Comparison of ENCODE assay signal across 16 mouse cellular contexts in the genomic region with DNA sequence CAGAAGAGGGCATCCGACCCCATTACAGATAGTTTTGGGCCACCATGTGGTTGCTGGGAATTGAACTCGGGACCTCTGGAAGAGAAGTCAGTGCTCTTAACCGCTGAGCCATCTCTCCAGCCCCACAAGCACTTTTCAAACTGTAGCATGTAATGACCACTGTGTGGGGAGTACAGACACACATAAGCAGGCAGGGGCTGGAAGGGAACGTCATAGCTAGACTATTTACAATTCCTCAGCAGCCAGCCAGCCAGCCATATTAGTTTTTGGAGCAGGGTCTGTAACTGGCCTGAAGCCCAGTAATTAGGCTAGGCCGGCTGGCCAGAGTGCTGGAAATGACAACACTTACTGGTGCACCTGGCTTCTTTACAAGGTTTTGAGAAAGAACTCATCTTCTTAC. TPM values are rescaled to one million over a fixed set of nuclear protein-coding genes. Genes with fewer than 3 reads are reported as not detected.
"Had no signal": no experiment of that assay in that cellular context is flagged by ENCODE, and none has a peak within 500 bp of the region (broad histone marks: within the 10 kb centered on the region; RNA-seq: fewer than 3 reads in every experiment).

No protein-coding gene starts in this region.

- H3K27me3 ChIP-seq: limb, embryonic 13.5 days; liver, embryonic 12.5 days; midbrain, embryonic 12.5 days; neural tube, embryonic 13.5 days; stomach, embryonic 15.5 days had no signal

- H3K9me3 ChIP-seq: limb, embryonic 13.5 days; liver, embryonic 12.5 days; midbrain, embryonic 12.5 days; neural tube, embryonic 13.5 days; stomach, embryonic 15.5 days had no signal

- H3K4me1 ChIP-seq: limb, embryonic 13.5 days; midbrain, embryonic 12.5 days; neural tube, embryonic 13.5 days; stomach, embryonic 15.5 days had no signal

- H3K27ac ChIP-seq: layer of hippocampus, adult 2 months; limb, embryonic 13.5 days; liver, embryonic 12.5 days; macrophage; midbrain, embryonic 12.5 days; neural tube, embryonic 13.5 days; stomach, embryonic 15.5 days had no signal

- ATAC-seq: liver, embryonic 12.5 days; liver, postnatal 0 days; midbrain, embryonic 16.5 days had no signal

- H3K4me2 ChIP-seq: limb, embryonic 13.5 days; liver, embryonic 12.5 days; midbrain, embryonic 12.5 days; neural tube, embryonic 13.5 days; stomach, embryonic 15.5 days had no signal

- H3K4me3 ChIP-seq: layer of hippocampus, adult 2 months; limb, embryonic 13.5 days; liver, embryonic 12.5 days; midbrain, embryonic 12.5 days; neural tube, embryonic 13.5 days; stomach, embryonic 15.5 days had no signal

- H3K9ac ChIP-seq: limb, embryonic 13.5 days; liver, embryonic 12.5 days; liver, postnatal 0 days; midbrain, embryonic 12.5 days; neural tube, embryonic 13.5 days; stomach, embryonic 15.5 days had no signal

- DNase-seq: kidney, adult 18-20 months; kidney, postnatal 10 days; kidney, postnatal 4 days; liver, postnatal 0 days; lung, postnatal 10 days; retina, postnatal 1 day; right cerebral cortex, postnatal 14 days; thymus, postnatal 4 days had no signal

RNA-seq across cellular contexts. Expression of a gene that starts 15.2 kb away (rescaled TPM):
- polyA plus RNA-seq: macrophage had no signal
